Mouse (Mus musculus) naive thymus-derived CD4-positive, alpha-beta T cell, adult 2 months (primary cell): Measurements from ENCODE around the gene Adamts7.

Experiments used
- DNase-seq: peaks from one replicate; pipeline ENCODE4 v3.0.0-alpha.2; 2011; ENCODE audit warnings: low read depth

Adamts7 gene

GRCm38 (mm10) chr9:90235258-90235882 lies 72.5 kb downstream of the Adamts7 start:
- DNase-seq, result no peak

GRCm38 (mm10) chr9:90236817-90237216 lies 73.9 kb downstream of the Adamts7 start:
- DNase-seq, result no peak

- peak; percentile 46 for DNase-seq
These were observed 74.6 kb downstream of the Adamts7 start for GRCm38 (mm10) chr9:90237232-90238062.

- no peak for DNase-seq
These were observed 77.7 kb downstream of the Adamts7 start for GRCm38 (mm10) chr9:90240560-90240959.

GRCm38 (mm10) chr9:90241041-90241440 lies 78.2 kb downstream of the Adamts7 start:
- DNase-seq, result no peak

GRCm38 (mm10) chr9:90241618-90242017 lies 78.7 kb downstream of the Adamts7 start:
- DNase-seq, result peak; percentile 47

- DNase-seq, result no peak
These were observed 79.4 kb downstream of the Adamts7 start for GRCm38 (mm10) chr9:90242291-90242690.

- DNase-seq, result peak; percentile 73
These were observed 80.0 kb downstream of the Adamts7 start for GRCm38 (mm10) chr9:90242855-90243254.

GRCm38 (mm10) chr9:90244301-90245151 lies 81.7 kb downstream of the Adamts7 start:
- peak; percentile 43 for DNase-seq

GRCm38 (mm10) chr9:90245206-90245605 lies 82.3 kb downstream of the Adamts7 start:
- peak; percentile 58 for DNase-seq

- DNase-seq, result no peak
These were observed 82.9 kb downstream of the Adamts7 start for GRCm38 (mm10) chr9:90245781-90246180.

GRCm38 (mm10) chr9:90247316-90247715 lies 84.4 kb downstream of the Adamts7 start:
- DNase-seq, result no peak

- no peak for DNase-seq
These were observed 85.5 kb downstream of the Adamts7 start for GRCm38 (mm10) chr9:90248326-90248725.

GRCm38 (mm10) chr9:90249036-90249435 lies 86.2 kb downstream of the Adamts7 start:
- no peak for DNase-seq

GRCm38 (mm10) chr9:90250141-90250775 lies 87.4 kb downstream of the Adamts7 start:
- no peak for DNase-seq

GRCm38 (mm10) chr9:90250964-90251750 lies 88.3 kb downstream of the Adamts7 start:
- no peak for DNase-seq

GRCm38 (mm10) chr9:90253181-90253580 lies 90.3 kb downstream of the Adamts7 start:
- DNase-seq, result no peak

GRCm38 (mm10) chr9:90255844-90256405 lies 93.1 kb downstream of the Adamts7 start:
- DNase-seq, result no peak

- DNase-seq, result no peak
These were observed 94.4 kb downstream of the Adamts7 start for GRCm38 (mm10) chr9:90257220-90257619.
